Mouse (Mus musculus) liver, postnatal 0 days (tissue): ENCODE data around the gene Gm47996.
"Not testable (repeated sequence)": the region's sequence is repeated elsewhere in the genome, so short reads cannot be mapped to it uniquely, and the experiment has no call there.

Source experiments
- CTCF ChIP-seq: sonication (generic); IDR thresholded peaks from 2 replicates; pipeline ENCODE4 v1.5.1; 2016; ENCODE audit warnings: antibody characterized with exemption, low read depth
- EP300 ChIP-seq: IDR thresholded peaks from 2 replicates; pipeline ENCODE4 v1.6.1; 2016; ENCODE audit warnings: antibody characterized with exemption, low read depth, mild to moderate bottlenecking

DNA sequence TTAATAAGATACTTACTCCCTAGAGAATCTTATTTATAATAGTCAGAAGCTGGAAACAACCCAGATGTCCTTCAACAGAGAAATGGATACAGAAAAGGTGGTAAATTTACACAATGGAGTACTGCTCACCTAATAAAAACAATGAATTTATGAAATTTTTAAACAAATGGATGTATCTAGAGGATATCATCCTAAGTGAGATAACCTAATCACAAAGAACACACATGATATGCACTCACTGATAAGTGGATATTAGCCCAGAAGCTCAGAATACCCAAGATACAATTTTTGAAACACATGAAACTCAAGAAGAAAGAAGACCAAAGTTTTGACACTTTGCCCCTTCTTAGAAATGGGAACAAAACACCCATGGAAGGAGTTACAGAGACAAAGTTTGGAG lies 987 bp upstream of the Gm47996 start:
- TF ChIP-seq EP300, CTCF: not testable (repeated sequence)
